Mouse (Mus musculus) midbrain, embryonic 14.5 days (tissue): ENCODE data around the gene Apbb2. TPM values are rescaled to one million over a fixed set of nuclear protein-coding genes. Genes with fewer than 3 reads are reported as not detected.

Source experiments
- ATAC-seq: fragments of 200-750 bp; cut with Nextera tagmentation; 2 replicates; pipeline ENCODE4 v1.8.0; 2017; ENCODE audit warnings: moderate number of reproducible peaks, moderate library complexity; ENCODE audit not compliant: low FRiP score, low TSS enrichment
- DNase-seq: peaks from one replicate; pipeline ENCODE4 v3.0.0-alpha.2; 2015
- H3K27ac ChIP-seq: fragments of 300-500 bp; sonication (generic); replicated peaks from 2 replicates; pipeline ENCODE4 v1.5.1; 2014; ENCODE audit warnings: mild to moderate bottlenecking, low read depth, low read length, moderate library complexity
- H3K27me3 ChIP-seq: fragments of 300-500 bp; sonication (generic); 2 replicates; pipeline ENCODE4 v1.6.1; 2014; ENCODE audit warnings: low read length, control low read depth, mixed read lengths; ENCODE audit not compliant: control insufficient read depth, insufficient read depth
- H3K36me3 ChIP-seq: fragments of 300-500 bp; sonication (generic); 2 replicates; pipeline ENCODE4 v1.6.1; 2014; ENCODE audit warnings: low read length, control low read depth; ENCODE audit not compliant: control insufficient read depth, insufficient read depth
- H3K4me1 ChIP-seq: fragments of 300-500 bp; sonication (generic); 2 replicates; pipeline ENCODE4 v1.6.1; 2014; ENCODE audit warnings: mild to moderate bottlenecking, antibody characterized with exemption, low read length, control low read depth; ENCODE audit not compliant: control insufficient read depth, insufficient read depth
- H3K4me2 ChIP-seq: fragments of 300-500 bp; sonication (generic); 2 replicates; pipeline ENCODE4 v1.6.1; 2014; ENCODE audit warnings: mild to moderate bottlenecking, low read length, moderate library complexity
- H3K4me3 ChIP-seq: fragments of 300-500 bp; sonication (generic); replicated peaks from 2 replicates; pipeline ENCODE4 v1.5.1; 2014; ENCODE audit warnings: low read depth, low read length
- H3K9ac ChIP-seq: fragments of 300-500 bp; sonication (generic); replicated peaks from 2 replicates; pipeline ENCODE4 v1.6.1; 2014; ENCODE audit warnings: mild to moderate bottlenecking, low read length, moderate library complexity
- H3K9me3 ChIP-seq: fragments of 300-500 bp; sonication (generic); 2 replicates; pipeline ENCODE4 v1.6.1; 2016; ENCODE audit warnings: low read length, control low read depth, mixed read lengths; ENCODE audit not compliant: control insufficient read depth
- WGBS: fragments of 180-500 bp; shearing (Covaris S2); extraction: QIAGEN DNeasy Blood & Tissue Kit; methylation state at CpG from one replicate; pipeline ENCODE4 v1.1.7; 2014; 5-methylcytosine and 5-hydroxymethylcytosine counted together
- polyA plus RNA-seq: library from polyadenylated mRNA; unstranded; fragments of >200 nt; fragmentation: Nextera tagmentation; extraction: Ambion mirVana; gene quantifications from 2 replicates; pipeline ENCODE4 v1.2.1, GENCODE M21; 2014

The Apbb2 gene
- polyA plus RNA-seq, 1 experiment from 2014 or later: 116 TPM

- Histone ChIP-seq H3K27me3 (no peaks in the 10 kb centered on the region), H3K4me1 (peaks cover 7% of the 10 kb centered on the region; the same call in 1 of the 2 replicates), H3K27ac (no peak overlapping the region), H3K4me3 (no peak overlapping the region), H3K36me3 (no peaks in the 10 kb centered on the region), H3K9me3 (no peaks in the 10 kb centered on the region), H3K4me2 (no peak overlapping the region), H3K9ac (no peak overlapping the region)
- DNase-seq (no peak), ATAC-seq (no peak)
- 66% methylated on average over 6 of the region's 6 CpGs for WGBS
These were observed 114.2 kb downstream of the Apbb2 start for GRCm38 (mm10) chr5:66504434-66504747.

DNA sequence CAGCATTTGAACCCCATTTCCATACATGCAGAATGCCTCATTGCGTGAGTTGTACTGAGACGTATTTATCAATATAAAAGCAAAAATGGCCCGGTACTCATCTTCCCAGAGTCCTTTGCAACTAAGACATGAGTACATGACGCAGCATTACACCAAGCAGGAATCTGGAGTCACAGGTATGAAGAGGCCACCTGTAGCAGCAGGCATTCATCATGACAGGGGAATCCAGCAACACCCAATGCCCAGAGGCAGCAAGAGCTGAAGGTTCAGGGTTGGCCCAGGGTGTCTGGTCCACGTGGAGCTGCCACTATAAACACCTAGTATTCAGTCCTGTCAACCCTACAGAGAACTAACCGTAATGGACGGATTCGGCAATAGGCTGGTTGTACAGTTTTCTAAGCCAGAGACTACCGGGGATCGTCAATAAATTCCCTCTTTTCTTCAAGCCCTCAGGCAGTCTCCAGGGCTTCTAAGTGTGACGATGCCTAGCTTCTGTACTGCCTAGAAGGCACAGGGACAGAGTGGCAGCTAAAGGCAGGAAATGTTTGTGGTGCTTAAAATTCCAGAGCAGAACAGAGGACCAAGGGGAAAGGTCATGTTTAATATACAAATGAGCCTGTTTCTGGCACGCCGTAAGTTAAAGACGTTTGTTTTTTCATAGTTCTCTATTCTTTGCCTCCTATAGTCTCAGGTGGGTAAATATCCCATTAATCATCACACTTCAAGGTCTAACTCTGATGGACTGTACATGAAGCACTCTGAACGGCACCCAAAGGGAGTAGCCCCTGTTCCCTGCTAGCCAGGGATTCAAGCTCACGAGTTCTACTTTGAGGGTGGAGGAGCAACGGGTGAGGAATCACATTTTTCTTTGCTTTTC is 114.8 kb downstream of the Apbb2 start:
- Histone ChIP-seq H3K27ac (no peak overlapping the region; the same call in 1 of the 2 replicates), H3K4me2 (no peak overlapping the region)
- ATAC-seq: no peak

GRCm38 (mm10) chr5:66503033-66503432 is 115.6 kb downstream of the Apbb2 start:
- Histone ChIP-seq H3K4me2 (no peak overlapping the region), H3K27ac (no peak overlapping the region), H3K9ac (no peak overlapping the region), H3K9me3 (no peaks in the 10 kb centered on the region), H3K4me1 (peaks cover 7% of the 10 kb centered on the region; the same call in 1 of the 2 replicates), H3K27me3 (no peaks in the 10 kb centered on the region), H3K4me3 (no peak overlapping the region), H3K36me3 (no peaks in the 10 kb centered on the region)
- no peak for ATAC-seq
- WGBS: 93% methylated on average over 1 of the region's 1 CpGs
- DNase-seq: no peak

More for the DNA sequence above, 114.8 kb downstream of the Apbb2 start:
- no peaks in the 10 kb centered on the region for H3K27me3 ChIP-seq
- H3K36me3 ChIP-seq: no peaks in the 10 kb centered on the region
- no peak overlapping the region for H3K4me3 ChIP-seq
- peaks cover 7% of the 10 kb centered on the region; the same call in 1 of the 2 replicates for H3K4me1 ChIP-seq
- DNase-seq: peak; percentile 49
- H3K9me3 ChIP-seq: no peaks in the 10 kb centered on the region
- WGBS: 65% methylated on average over 17 of the region's 17 CpGs
- no peak overlapping the region for H3K9ac ChIP-seq

GRCm38 (mm10) chr5:66499621-66500020 is 119.0 kb downstream of the Apbb2 start:
- WGBS: 96% methylated on average over 7 of the region's 7 CpGs
- Histone ChIP-seq H3K4me2 (no peak overlapping the region), H3K4me1 (peaks cover 7% of the 10 kb centered on the region; the same call in 1 of the 2 replicates), H3K27ac (no peak overlapping the region), H3K9me3 (no peaks in the 10 kb centered on the region), H3K27me3 (no peaks in the 10 kb centered on the region), H3K36me3 (no peaks in the 10 kb centered on the region), H3K4me3 (no peak overlapping the region), H3K9ac (no peak overlapping the region)
- ATAC-seq: no peak
- DNase-seq: no peak

DNA sequence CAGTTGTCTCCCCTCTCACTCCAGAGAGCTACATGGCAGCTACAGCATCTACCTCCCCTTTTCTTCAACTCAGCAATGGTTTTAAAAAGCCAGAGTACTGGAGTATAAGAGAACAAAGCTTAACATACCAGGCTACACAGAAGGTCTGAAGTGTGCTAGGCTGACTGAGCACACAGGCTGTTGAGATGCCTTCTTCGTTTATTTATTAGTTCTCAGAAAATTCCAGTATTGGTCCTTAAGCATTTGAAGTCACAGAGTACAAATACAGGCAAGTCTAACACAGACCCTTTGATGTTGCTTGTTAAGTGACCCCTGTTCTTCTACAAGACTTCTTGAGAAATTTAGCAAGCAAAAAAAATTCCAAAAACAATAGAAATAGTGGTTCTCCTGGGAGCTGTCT is 120.4 kb downstream of the Apbb2 start:
- Histone ChIP-seq H3K36me3 (no peaks in the 10 kb centered on the region), H3K4me2 (no peak overlapping the region), H3K9ac (no peak overlapping the region), H3K4me3 (no peak overlapping the region), H3K27me3 (no peaks in the 10 kb centered on the region), H3K9me3 (no peaks in the 10 kb centered on the region), H3K4me1 (no peaks in the 10 kb centered on the region), H3K27ac (no peak overlapping the region; the same call in 1 of the 2 replicates)
- ATAC-seq (no peak), DNase-seq (no peak)
- 86% methylated on average over 1 of the region's 1 CpGs for WGBS

DNA sequence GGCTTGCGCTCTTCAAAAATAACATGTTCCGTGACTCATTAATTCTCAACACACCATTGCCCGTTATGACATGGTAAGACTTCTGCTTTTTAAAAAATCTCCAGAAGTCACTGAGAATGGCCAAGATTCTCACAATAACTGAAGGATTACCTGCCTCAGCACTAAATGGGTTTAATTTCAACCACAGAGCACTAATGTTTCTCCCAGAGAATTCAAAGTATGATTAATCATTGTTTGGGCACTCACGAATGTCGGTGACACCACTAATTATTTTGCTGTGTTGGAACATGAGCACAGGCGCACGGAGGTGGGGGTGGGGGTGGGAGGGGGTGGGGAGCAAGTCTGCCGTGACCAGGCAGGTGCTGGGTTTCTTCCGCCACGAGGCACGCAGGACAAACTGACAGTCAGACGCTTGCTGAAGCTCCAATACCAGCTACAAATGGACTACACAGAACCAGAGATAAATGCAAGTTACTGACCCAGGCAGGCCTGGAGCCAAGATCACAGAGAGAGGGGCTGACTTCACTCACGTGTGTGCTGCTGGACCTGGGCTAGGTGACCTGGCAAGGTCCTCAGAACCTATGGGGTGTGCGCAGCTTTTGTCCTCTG is 121.0 kb downstream of the Apbb2 start:
- H3K36me3 ChIP-seq: no peaks in the 10 kb centered on the region
- no peak overlapping the region for H3K4me3 ChIP-seq
- H3K27ac ChIP-seq: no peak overlapping the region; the same call in 1 of the 2 replicates
- no peaks in the 10 kb centered on the region for H3K9me3 ChIP-seq
- ATAC-seq (no peak), DNase-seq (no peak)
- no peak overlapping the region for H3K4me2 ChIP-seq
- WGBS: 75% methylated on average over 14 of the region's 14 CpGs
- H3K4me1 ChIP-seq: peaks cover 3% of the 10 kb centered on the region
- no peak overlapping the region for H3K9ac ChIP-seq
- no peaks in the 10 kb centered on the region for H3K27me3 ChIP-seq

DNA sequence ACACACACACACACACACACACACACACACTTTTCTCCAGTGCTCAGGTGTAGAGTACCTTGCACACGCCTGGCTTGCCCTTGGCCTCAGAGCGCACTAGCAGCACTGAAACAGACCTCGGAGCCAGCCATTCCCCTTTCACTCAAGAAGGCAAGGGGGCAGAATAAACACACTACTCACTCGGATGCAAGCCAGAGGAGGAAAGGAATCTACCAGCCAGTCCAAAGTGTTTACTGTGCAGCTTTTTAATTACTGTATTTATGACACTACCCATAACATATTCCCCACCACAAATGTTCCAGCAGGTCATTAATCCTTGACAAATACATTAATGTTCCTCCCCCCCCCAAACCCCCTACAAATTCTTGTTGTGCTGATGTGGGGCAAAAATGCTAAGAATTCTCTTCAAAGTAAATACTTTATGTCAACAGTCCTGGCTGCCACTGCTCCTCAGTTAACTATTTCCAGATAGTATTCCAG is 121.7 kb downstream of the Apbb2 start:
- 87% methylated on average over 4 of the region's 4 CpGs for WGBS

GRCm38 (mm10) chr5:66494651-66495050 is 123.9 kb downstream of the Apbb2 start:
- peaks cover 22% of the 10 kb centered on the region for H3K4me1 ChIP-seq
- DNase-seq: no peak
- ATAC-seq: no peak
- no peaks in the 10 kb centered on the region for H3K27me3 ChIP-seq
- no peak overlapping the region for H3K4me3 ChIP-seq
- H3K4me2 ChIP-seq: no peak overlapping the region
- H3K36me3 ChIP-seq: no peaks in the 10 kb centered on the region
- no peaks in the 10 kb centered on the region for H3K9me3 ChIP-seq
- H3K9ac ChIP-seq: no peak overlapping the region
- no peak overlapping the region for H3K27ac ChIP-seq
- WGBS: 67% methylated on average over 4 of the region's 4 CpGs

More for the DNA sequence above, 121.7 kb downstream of the Apbb2 start:
- Histone ChIP-seq H3K4me2 (no peak overlapping the region), H3K9ac (no peak overlapping the region), H3K4me3 (no peak overlapping the region), H3K4me1 (peaks cover 10% of the 10 kb centered on the region), H3K27me3 (no peaks in the 10 kb centered on the region), H3K36me3 (no peaks in the 10 kb centered on the region), H3K27ac (peak overlapping the region; percentile 37; the same call in 1 of the 2 replicates), H3K9me3 (no peaks in the 10 kb centered on the region)
- ATAC-seq (no peak), DNase-seq (no peak)
